Mouse (Mus musculus): ENCODE results near the gene Aatk. TPM values are rescaled to one million over a fixed set of nuclear protein-coding genes. Genes with fewer than 3 reads are reported as not detected.

The Aatk gene
- polyA plus RNA-seq, 1 experiment from 2014 or later = 2.0 TPM

- H3K27ac ChIP-seq (ENCODE audit: low read length) = no peak overlapping the region
- H3K4me2 ChIP-seq (replicated peaks; ENCODE audit: low read depth, low read length) = no peak overlapping the region
- H3K4me1 ChIP-seq (ENCODE audit: insufficient read depth, low read length) = no peaks in the 10 kb centered on the region
- H3K4me3 ChIP-seq (ENCODE audit: low read length) = no peak overlapping the region
- 93% methylated on average over 2 of the region's 2 CpGs for WGBS
- no peaks in the 10 kb centered on the region for H3K9me3 ChIP-seq (ENCODE audit: low read length)
- no peak overlapping the region for H3K9ac ChIP-seq (replicated peaks; ENCODE audit: low read length)
- no peak for ATAC-seq (ENCODE audit: low FRiP score, low TSS enrichment)
- H3K27me3 ChIP-seq (ENCODE audit: insufficient read depth, low read length) = no peaks in the 10 kb centered on the region
- H3K36me3 ChIP-seq (ENCODE audit: insufficient read depth, low read length) = 0 out of 2 replicates have a peak, but pooled peaks cover 5% of the 10 kb centered on the region
Observed at GRCm38 (mm10) chr11:119967892-119968291, 79.1 kb downstream of the Aatk start.

- ATAC-seq (ENCODE audit: low FRiP score, low TSS enrichment) = no peak
- H3K27ac ChIP-seq (ENCODE audit: low read length) = no peak overlapping the region
- H3K9ac ChIP-seq (replicated peaks; ENCODE audit: low read length) = no peak overlapping the region
- H3K4me1 ChIP-seq (ENCODE audit: insufficient read depth, low read length) = no peaks in the 10 kb centered on the region
- no peak overlapping the region for H3K4me2 ChIP-seq (replicated peaks; ENCODE audit: low read depth, low read length)
- no peak overlapping the region for H3K4me3 ChIP-seq (ENCODE audit: low read length)
- no peaks in the 10 kb centered on the region for H3K9me3 ChIP-seq (ENCODE audit: low read length)
- WGBS = 84% methylated on average over 8 of the region's 8 CpGs
- H3K27me3 ChIP-seq (ENCODE audit: insufficient read depth, low read length) = no peaks in the 10 kb centered on the region
- 0 out of 2 replicates have a peak, but pooled peaks cover 5% of the 10 kb centered on the region for H3K36me3 ChIP-seq (ENCODE audit: insufficient read depth, low read length)
Observed at GRCm38 (mm10) chr11:119967401-119967800, 79.6 kb downstream of the Aatk start.

- Histone ChIP-seq H3K4me3 (ENCODE audit: low read length) (no peak overlapping the region), H3K9ac (replicated peaks; ENCODE audit: low read length) (no peak overlapping the region), H3K27ac (ENCODE audit: low read length) (no peak overlapping the region), H3K9me3 (ENCODE audit: low read length) (no peaks in the 10 kb centered on the region), H3K27me3 (ENCODE audit: insufficient read depth, low read length) (no peaks in the 10 kb centered on the region), H3K4me1 (ENCODE audit: insufficient read depth, low read length) (no peaks in the 10 kb centered on the region), H3K36me3 (ENCODE audit: insufficient read depth, low read length) (0 out of 2 replicates have a peak, but pooled peaks cover 5% of the 10 kb centered on the region), H3K4me2 (replicated peaks; ENCODE audit: low read depth, low read length) (no peak overlapping the region)
- WGBS = 88% methylated on average over 6 of the region's 6 CpGs
- no peak for ATAC-seq (ENCODE audit: low FRiP score, low TSS enrichment)
Observed at GRCm38 (mm10) chr11:119966294-119966693, 80.7 kb downstream of the Aatk start.

GRCm38 (mm10) chr11:119965053-119965452, 81.9 kb downstream of the Aatk start:
- peak; percentile 54 for ATAC-seq (ENCODE audit: low FRiP score, low TSS enrichment)

GRCm38 (mm10) chr11:119961511-119961910, 85.5 kb downstream of the Aatk start:
- H3K36me3 ChIP-seq (ENCODE audit: insufficient read depth, low read length) = 0 out of 2 replicates have a peak, but pooled peaks cover 5% of the 10 kb centered on the region
- no peak overlapping the region for H3K9ac ChIP-seq (replicated peaks; ENCODE audit: low read length)
- H3K4me3 ChIP-seq (ENCODE audit: low read length) = no peak overlapping the region
- H3K27ac ChIP-seq (ENCODE audit: low read length) = no peak overlapping the region
- no peak overlapping the region for H3K4me2 ChIP-seq (replicated peaks; ENCODE audit: low read depth, low read length)
- no peak for ATAC-seq (ENCODE audit: low FRiP score, low TSS enrichment)
- H3K27me3 ChIP-seq (ENCODE audit: insufficient read depth, low read length) = no peaks in the 10 kb centered on the region
- WGBS = 72% methylated on average over 3 of the region's 3 CpGs
- no peaks in the 10 kb centered on the region for H3K9me3 ChIP-seq (ENCODE audit: low read length)
- peaks cover 7% of the 10 kb centered on the region; the same call in 1 of the 2 replicates for H3K4me1 ChIP-seq (ENCODE audit: insufficient read depth, low read length)

More at GRCm38 (mm10) chr11:119965053-119965452, 81.9 kb downstream of the Aatk start:
- no peaks in the 10 kb centered on the region for H3K4me1 ChIP-seq (ENCODE audit: insufficient read depth, low read length)
- H3K4me2 ChIP-seq (replicated peaks; ENCODE audit: low read depth, low read length) = no peak overlapping the region
- WGBS = 17% methylated on average over 9 of the region's 9 CpGs
- no peaks in the 10 kb centered on the region for H3K27me3 ChIP-seq (ENCODE audit: insufficient read depth, low read length)
- no peaks in the 10 kb centered on the region for H3K9me3 ChIP-seq (ENCODE audit: low read length)
- no peak overlapping the region for H3K9ac ChIP-seq (replicated peaks; ENCODE audit: low read length)
- no peak overlapping the region for H3K27ac ChIP-seq (ENCODE audit: low read length)
- H3K36me3 ChIP-seq (ENCODE audit: insufficient read depth, low read length) = 0 out of 2 replicates have a peak, but pooled peaks cover 5% of the 10 kb centered on the region
- H3K4me3 ChIP-seq (ENCODE audit: low read length) = no peak overlapping the region

- WGBS = 87% methylated on average over 6 of the region's 6 CpGs
Observed at GRCm38 (mm10) chr11:119960671-119961070, 86.3 kb downstream of the Aatk start.

GRCm38 (mm10) chr11:119959714-119960113, 87.3 kb downstream of the Aatk start:
- peaks cover 23% of the 10 kb centered on the region for H3K4me1 ChIP-seq (ENCODE audit: insufficient read depth, low read length)
- H3K4me2 ChIP-seq (replicated peaks; ENCODE audit: low read depth, low read length) = no peak overlapping the region
- WGBS = 76% methylated on average over 4 of the region's 4 CpGs
- no peaks in the 10 kb centered on the region for H3K9me3 ChIP-seq (ENCODE audit: low read length)
- no peak overlapping the region for H3K4me3 ChIP-seq (ENCODE audit: low read length)
- no peak overlapping the region for H3K27ac ChIP-seq (ENCODE audit: low read length)
- no peak for ATAC-seq (ENCODE audit: low FRiP score, low TSS enrichment)
- H3K27me3 ChIP-seq (ENCODE audit: insufficient read depth, low read length) = no peaks in the 10 kb centered on the region
- no peaks in the 10 kb centered on the region for H3K36me3 ChIP-seq (ENCODE audit: insufficient read depth, low read length)
- no peak overlapping the region for H3K9ac ChIP-seq (replicated peaks; ENCODE audit: low read length)

More at GRCm38 (mm10) chr11:119960671-119961070, 86.3 kb downstream of the Aatk start:
- Histone ChIP-seq H3K4me1 (ENCODE audit: insufficient read depth, low read length) (peaks cover 14% of the 10 kb centered on the region), H3K27me3 (ENCODE audit: insufficient read depth, low read length) (no peaks in the 10 kb centered on the region), H3K9me3 (ENCODE audit: low read length) (no peaks in the 10 kb centered on the region), H3K36me3 (ENCODE audit: insufficient read depth, low read length) (0 out of 2 replicates have a peak, but pooled peaks cover under 1% of the 10 kb centered on the region), H3K4me3 (ENCODE audit: low read length) (no peak overlapping the region), H3K27ac (ENCODE audit: low read length) (no peak overlapping the region), H3K4me2 (replicated peaks; ENCODE audit: low read depth, low read length) (no peak overlapping the region), H3K9ac (replicated peaks; ENCODE audit: low read length) (no peak overlapping the region)
- no peak for ATAC-seq (ENCODE audit: low FRiP score, low TSS enrichment)

- no peak overlapping the region for H3K4me2 ChIP-seq (replicated peaks; ENCODE audit: low read depth, low read length)
- H3K36me3 ChIP-seq (ENCODE audit: insufficient read depth, low read length) = no peaks in the 10 kb centered on the region
- no peak overlapping the region for H3K27ac ChIP-seq (ENCODE audit: low read length)
- no peak overlapping the region for H3K4me3 ChIP-seq (ENCODE audit: low read length)
- peaks cover 31% of the 10 kb centered on the region for H3K4me1 ChIP-seq (ENCODE audit: insufficient read depth, low read length)
- no peaks in the 10 kb centered on the region for H3K27me3 ChIP-seq (ENCODE audit: insufficient read depth, low read length)
- 75% methylated on average over 7 of the region's 7 CpGs for whole genome bisulfite sequencing
- H3K9me3 ChIP-seq (ENCODE audit: low read length) = no peaks in the 10 kb centered on the region
- ATAC-seq (ENCODE audit: low FRiP score, low TSS enrichment) = no peak
- no peak overlapping the region for H3K9ac ChIP-seq (replicated peaks; ENCODE audit: low read length)
Observed at GRCm38 (mm10) chr11:119958856-119959255, 88.1 kb downstream of the Aatk start.

MicroRNA genes within 50 kb of the gene (microRNA counts, 519-probe panel; counts per million panel counts)
- microRNA mmu-miR-338-3p (2,528 counts per million, percentile 62 among the panel's probes with 10 or more counts), microRNA mmu-miR-338-5p (1,809 counts per million, percentile 47 among the panel's probes with 10 or more counts)

Small RNAs within 50 kb of the gene (microRNA-seq; reads per million reads assigned to microRNA genes)
- gene Gm25948 (not detected), gene Mir3065 (not detected), gene Mir338 (not detected)

Other genes starting within 250 kb of the Aatk start
- gene Chmp6, start 133.7 kb downstream of the Aatk start, polyA plus RNA-seq (2015; fragmentation: Nextera tagmentation; extraction: Ambion mirVana) = 110 and 114 TPM in 2 replicates
- gene Baiap2, start 104.4 kb downstream of the Aatk start, polyA plus RNA-seq (2015; fragmentation: Nextera tagmentation; extraction: Ambion mirVana) = 22.8 and 25.3 TPM in 2 replicates
- 26.6 and 27.9 TPM in 2 replicates for gene Cep131, start 39.7 kb upstream of the Aatk start, polyA plus RNA-seq (2015; fragmentation: Nextera tagmentation; extraction: Ambion mirVana)
- 22.0 and 24.9 TPM in 2 replicates for gene Tepsin, start 51.6 kb upstream of the Aatk start, polyA plus RNA-seq (2015; fragmentation: Nextera tagmentation; extraction: Ambion mirVana)
- gene Ndufaf8, start 51.8 kb upstream of the Aatk start, polyA plus RNA-seq (2015; fragmentation: Nextera tagmentation; extraction: Ambion mirVana) = 89.2 and 98.9 TPM in 2 replicates
- gene Slc38a10, start 104.2 kb upstream of the Aatk start, polyA plus RNA-seq (2015; fragmentation: Nextera tagmentation; extraction: Ambion mirVana) = 132 and 133 TPM in 2 replicates
- gene Bahcc1, start 185.8 kb upstream of the Aatk start, polyA plus RNA-seq (2015; fragmentation: Nextera tagmentation; extraction: Ambion mirVana) = 13.2 and 14.2 TPM in 2 replicates